In genomic region chr16:89827496-89828125, GRCm38 (mm10) we compare ENCODE assay signal across 8 mouse cellular contexts.
A peak's percentile ranks its signal among the peaks of the same experiment; 100 is the strongest.
DNase-seq lines count a peak whose midpoint lies in the region; ATAC-seq lines count a peak whose summit lies in the region.

No protein-coding gene starts in this region.

- peak overlapping the region; percentile 78 for H3K27ac ChIP-seq in heart, embryonic 10.5 days
- H3K27ac ChIP-seq in neural tube, embryonic 13.5 days (replicated peaks) = no peak overlapping the region
- no peak overlapping the region for H3K27ac ChIP-seq in neural tube, embryonic 15.5 days (replicated peaks)
- 0 out of 2 replicates have a peak overlapping the region, but pooled peaks have one; percentile 7 for H3K27ac ChIP-seq in limb, embryonic 12.5 days

- no peak overlapping the region for H3K4me3 ChIP-seq in heart, embryonic 10.5 days
- H3K4me3 ChIP-seq in neural tube, embryonic 13.5 days = no peak overlapping the region
- no peak overlapping the region for H3K4me3 ChIP-seq in neural tube, embryonic 15.5 days (replicated peaks)
- no peak overlapping the region for H3K4me3 ChIP-seq in limb, embryonic 12.5 days (replicated peaks)

- peaks cover 60% of the 10 kb centered on the region for H3K4me1 ChIP-seq in heart, embryonic 10.5 days
- peaks cover 9% of the 10 kb centered on the region for H3K4me1 ChIP-seq in neural tube, embryonic 13.5 days (replicated peaks)
- peaks cover 12% of the 10 kb centered on the region for H3K4me1 ChIP-seq in neural tube, embryonic 15.5 days
- peaks cover 17% of the 10 kb centered on the region; the same call in 1 of the 2 replicates for H3K4me1 ChIP-seq in limb, embryonic 12.5 days (replicated peaks)

- no peak for ATAC-seq in neural tube, embryonic 13.5 days (ENCODE audit: low read depth)
- ATAC-seq in neural tube, embryonic 15.5 days (ENCODE audit: low FRiP score) = no peak
- ATAC-seq in limb, embryonic 12.5 days (ENCODE audit: insufficient number of reproducible peaks, insufficient read depth, low FRiP score, low TSS enrichment, low read depth) = no peak
- ATAC-seq in erythroblast, adult 5-6 weeks (replicated peaks; ENCODE audit: low FRiP score, poor library complexity, severe bottlenecking) = no peak

- H3K27me3 ChIP-seq in heart, embryonic 10.5 days (ENCODE audit: insufficient read depth, poor library complexity, severe bottlenecking) = no peaks in the 10 kb centered on the region
- H3K27me3 ChIP-seq in neural tube, embryonic 13.5 days = no peaks in the 10 kb centered on the region
- H3K27me3 ChIP-seq in neural tube, embryonic 15.5 days (replicated peaks) = no peaks in the 10 kb centered on the region
- no peaks in the 10 kb centered on the region for H3K27me3 ChIP-seq in limb, embryonic 12.5 days

- peak overlapping the region; percentile 9; the same call in 1 of the 2 replicates for H3K9ac ChIP-seq in neural tube, embryonic 13.5 days
- H3K9ac ChIP-seq in neural tube, embryonic 15.5 days (replicated peaks) = no peak overlapping the region
- H3K9ac ChIP-seq in limb, embryonic 12.5 days (replicated peaks) = no peak overlapping the region

- H3K4me2 ChIP-seq in neural tube, embryonic 13.5 days = no peak overlapping the region
- no peak overlapping the region for H3K4me2 ChIP-seq in neural tube, embryonic 15.5 days
- no peak overlapping the region for H3K4me2 ChIP-seq in limb, embryonic 12.5 days

- DNase-seq in heart, embryonic 10.5 days (ENCODE audit: low spot score) = no peak
- DNase-seq in heart, adult 18-20 months = no peak
- DNase-seq in urinary bladder, adult 2 months (ENCODE audit: low spot score) = no peak
- no peak for DNase-seq in layer of hippocampus, postnatal 25 days (ENCODE audit: extremely low spot score in 1 of 2, low spot score in 1 of 2)

- WGBS in heart, embryonic 10.5 days = 54% methylated on average over 17 of the region's 17 CpGs
- 71% methylated on average over 17 of the region's 17 CpGs for WGBS in neural tube, embryonic 13.5 days
- 75% methylated on average over 17 of the region's 17 CpGs for WGBS in neural tube, embryonic 15.5 days
- 81% methylated on average over 17 of the region's 17 CpGs for WGBS in limb, embryonic 12.5 days

- H3K36me3 ChIP-seq in heart, embryonic 10.5 days = peaks cover 4% of the 10 kb centered on the region; the same call in 1 of the 2 replicates
- H3K36me3 ChIP-seq in neural tube, embryonic 13.5 days = 0 out of 2 replicates have a peak, but pooled peaks cover 6% of the 10 kb centered on the region
- H3K36me3 ChIP-seq in neural tube, embryonic 15.5 days = peaks cover 5% of the 10 kb centered on the region; the same call in 1 of the 2 replicates
- H3K36me3 ChIP-seq in limb, embryonic 12.5 days = peaks cover 23% of the 10 kb centered on the region

- no peaks in the 10 kb centered on the region for H3K9me3 ChIP-seq in heart, embryonic 10.5 days
- H3K9me3 ChIP-seq in neural tube, embryonic 13.5 days = no peaks in the 10 kb centered on the region
- H3K9me3 ChIP-seq in neural tube, embryonic 15.5 days (replicated peaks) = no peaks in the 10 kb centered on the region
- no peaks in the 10 kb centered on the region for H3K9me3 ChIP-seq in limb, embryonic 12.5 days

Comparison
In these comparisons a context has a peak if more than half of its experiments do, and no peak if none do; other contexts are left out.
1. H3K27ac ChIP-seq: peak in heart, embryonic 10.5 days (single experiment) and limb, embryonic 12.5 days (single experiment); none in neural tube, embryonic 13.5 days (single experiment) and neural tube, embryonic 15.5 days (single experiment).